Mouse (Mus musculus): ENCODE measurements at regions not wholly inside any gene's neighbourhood (a gene's known extent, or its start where the extent isn't known, plus 50 kb on each side); places are given as distances from the start of the nearest gene placed in this dataset.

- intact Hi-C loops (cut with DNase I) = no loop called here
- DNase-seq = no peak
Observed at GRCm38 (mm10) chr1:35331602-35332339, 482.0 kb downstream of the Plekhb2 start.

GRCm38 (mm10) chr1:35332340-35332684 is 482.5 kb downstream of the Plekhb2 start:
- intact Hi-C loops (cut with DNase I) = no loop called here
- no peak for DNase-seq

GRCm38 (mm10) chr1:35337647-35338046 is 487.9 kb downstream of the Plekhb2 start:
- no peak for DNase-seq

GRCm38 (mm10) chr1:35338184-35338583 is 488.4 kb downstream of the Plekhb2 start:
- no peak for DNase-seq
- intact Hi-C loops (cut with DNase I) = no loop called here

More at GRCm38 (mm10) chr1:35337647-35338046, 487.9 kb downstream of the Plekhb2 start:
- intact Hi-C loops (cut with DNase I) = no loop called here

- DNase-seq = no peak
- intact Hi-C loops (cut with DNase I) = no loop called here
Observed at GRCm38 (mm10) chr1:35344539-35344938, 494.8 kb downstream of the Plekhb2 start.

- intact Hi-C loops (cut with DNase I) = no loop called here
- DNase-seq = no peak
Observed at GRCm38 (mm10) chr1:35348294-35348693, 498.5 kb downstream of the Plekhb2 start.

- no peak for DNase-seq
- intact Hi-C loops (cut with DNase I) = no loop called here
Observed at GRCm38 (mm10) chr1:35358981-35359380, 509.2 kb downstream of the Plekhb2 start.

GRCm38 (mm10) chr1:35361465-35361864 is 511.7 kb downstream of the Plekhb2 start:
- intact Hi-C loops (cut with DNase I) = no loop called here
- no peak for DNase-seq

GRCm38 (mm10) chr1:35362836-35363235 is 513.1 kb downstream of the Plekhb2 start:
- DNase-seq = peak in 1 of 2 experiments; percentile 5
- intact Hi-C loops (cut with DNase I) = no loop called here

- no peak for DNase-seq
- intact Hi-C loops (cut with DNase I) = no loop called here
Observed at GRCm38 (mm10) chr1:35366559-35366958, 516.8 kb downstream of the Plekhb2 start.

- intact Hi-C loops (cut with DNase I) = no loop called here
Observed at GRCm38 (mm10) chr1:35372751-35373150, 523.0 kb downstream of the Plekhb2 start.

GRCm38 (mm10) chr1:35380633-35381385 is 531.0 kb downstream of the Plekhb2 start:
- intact Hi-C loops (cut with DNase I) = loop anchor here (10.0 kb wide), 2 partner anchors 684 to 754 kb away; partner anchors contain the start of gene Hs6st1
- DNase-seq = peak in 1 of 2 experiments; percentile 7

More at GRCm38 (mm10) chr1:35372751-35373150, 523.0 kb downstream of the Plekhb2 start:
- no peak for DNase-seq

- intact Hi-C loops (cut with DNase I) = loop anchor here (5.0 to 10.0 kb wide), 3 partner anchors 493 to 749 kb away; partner anchors contain the start of gene Hs6st1
- peak; percentile 78 to 84 for DNase-seq
Observed at GRCm38 (mm10) chr1:35385430-35385829, 535.7 kb downstream of the Plekhb2 start.

- intact Hi-C loops (cut with DNase I) = loop anchor here (5.0 to 10.0 kb wide), 3 partner anchors 496 to 747 kb away; partner anchors contain the start of gene Hs6st1
- DNase-seq = peak; percentile 25 to 36
Observed at GRCm38 (mm10) chr1:35388181-35388580, 538.4 kb downstream of the Plekhb2 start.

- no peak for DNase-seq
- intact Hi-C loops (cut with DNase I) = no loop called here
Observed at GRCm38 (mm10) chr1:35390371-35390770, 540.6 kb downstream of the Plekhb2 start.

GRCm38 (mm10) chr1:35390858-35391586 is 541.2 kb downstream of the Plekhb2 start:
- intact Hi-C loops (cut with DNase I) = no loop called here
- no peak for DNase-seq

- intact Hi-C loops (cut with DNase I) = no loop called here
- no peak for DNase-seq
Observed at GRCm38 (mm10) chr1:35393550-35394118, 543.9 kb downstream of the Plekhb2 start.

GRCm38 (mm10) chr1:35400674-35401359 is 551.0 kb downstream of the Plekhb2 start:
- intact Hi-C loops (cut with DNase I) = no loop called here

GRCm38 (mm10) chr1:35402995-35403394 is 553.2 kb downstream of the Plekhb2 start:
- no peak for DNase-seq

More at GRCm38 (mm10) chr1:35400674-35401359, 551.0 kb downstream of the Plekhb2 start:
- DNase-seq = no peak

GRCm38 (mm10) chr1:35405418-35405817 is 555.6 kb downstream of the Plekhb2 start:
- no peak for DNase-seq
- intact Hi-C loops (cut with DNase I) = no loop called here

More at GRCm38 (mm10) chr1:35402995-35403394, 553.2 kb downstream of the Plekhb2 start:
- intact Hi-C loops (cut with DNase I) = no loop called here
